Mouse (Mus musculus) midbrain, postnatal 0 days (tissue): ENCODE data around the gene Pitx1. TPM values are rescaled to one million over a fixed set of nuclear protein-coding genes. Genes with fewer than 3 reads are reported as not detected.

Experiments used
- ATAC-seq: fragments of 200-750 bp; cut with Nextera tagmentation; 2 replicates; pipeline ENCODE4 v1.8.0; 2017; ENCODE audit warnings: moderate number of reproducible peaks, mild to moderate bottlenecking, moderate TSS enrichment, moderate library complexity; ENCODE audit not compliant: low FRiP score
- DNase-seq: peaks from one replicate; pipeline ENCODE4 v3.0.0-alpha.2; 2015; ENCODE audit warnings: low spot score
- H3K27ac ChIP-seq: fragments of 300-500 bp; sonication (generic); 2 replicates; pipeline ENCODE4 v1.5.1; 2014; ENCODE audit warnings: low read depth, mild to moderate bottlenecking, low read length, mixed read lengths
- H3K27me3 ChIP-seq: fragments of 300-500 bp; sonication (generic); 2 replicates; pipeline ENCODE4 v1.6.1; 2014; ENCODE audit warnings: low read length, control low read depth, mixed read lengths; ENCODE audit not compliant: insufficient read depth
- H3K36me3 ChIP-seq: fragments of 300-500 bp; sonication (generic); 2 replicates; pipeline ENCODE4 v1.6.1; 2014; ENCODE audit warnings: low read length, control low read depth, mixed read lengths; ENCODE audit not compliant: insufficient read depth
- H3K4me1 ChIP-seq: fragments of 300-500 bp; sonication (generic); 2 replicates; pipeline ENCODE4 v1.6.1; 2014; ENCODE audit warnings: mild to moderate bottlenecking, control low read depth, antibody characterized with exemption, low read length, mixed read lengths; ENCODE audit not compliant: insufficient read depth
- H3K4me2 ChIP-seq: fragments of 300-500 bp; sonication (generic); 2 replicates; pipeline ENCODE4 v1.6.1; 2014; ENCODE audit warnings: low read depth, mild to moderate bottlenecking, low read length, mixed read lengths; ENCODE audit not compliant: poor library complexity, severe bottlenecking
- H3K4me3 ChIP-seq: fragments of 300-500 bp; sonication (generic); 2 replicates; pipeline ENCODE4 v1.5.1; 2014; ENCODE audit warnings: low read depth, mild to moderate bottlenecking, low read length, moderate library complexity
- H3K9ac ChIP-seq: fragments of 300-500 bp; sonication (generic); replicated peaks from 2 replicates; pipeline ENCODE4 v1.6.1; 2014; ENCODE audit warnings: mild to moderate bottlenecking, low read length, moderate library complexity, mixed read lengths; ENCODE audit not compliant: poor library complexity, severe bottlenecking
- H3K9me3 ChIP-seq: fragments of 300-500 bp; sonication (generic); 2 replicates; pipeline ENCODE4 v1.6.1; 2016; ENCODE audit warnings: low read length, control low read depth
- CTCF ChIP-seq: IDR thresholded peaks from 2 replicates; pipeline ENCODE4 v1.5.1; 2016; ENCODE audit warnings: antibody characterized with exemption, mild to moderate bottlenecking
- WGBS: fragments of 180-500 bp; shearing (Covaris S2); extraction: QIAGEN DNeasy Blood & Tissue Kit; methylation state at CpG from one replicate; pipeline ENCODE4 v1.1.7; 2014; 5-methylcytosine and 5-hydroxymethylcytosine counted together
- polyA plus RNA-seq: library from polyadenylated mRNA; unstranded; fragments of >200 nt; fragmentation: Nextera tagmentation; extraction: Ambion mirVana; gene quantifications from 2 replicates; pipeline ENCODE4 v1.2.1, GENCODE M21; 2015
- total RNA-seq: library from RNA; depleted of rRNA; stranded (reverse); fragments of >200 nt; gene quantifications from 2 replicates; pipeline ENCODE4 v1.2.3, GENCODE M21; 2014; rRNA removed

Pitx1 gene
- total RNA-seq (1.9 and 3.3 TPM in 2 replicates), polyA plus RNA-seq (2.2 and 2.7 TPM in 2 replicates)

- DNase-seq (no peak), ATAC-seq (no peak)
- no peak for TF ChIP-seq CTCF
- H3K27me3 ChIP-seq: peaks cover 93% of the 10 kb centered on the region
- no peaks in the 10 kb centered on the region for H3K4me1 ChIP-seq
- H3K4me2 ChIP-seq: no peak within 1 kb of the TSS
- no peak within 1 kb of the TSS for H3K9ac ChIP-seq
- H3K36me3 ChIP-seq: no peaks in the 10 kb centered on the region
- under 1% methylated on average over 22 of the region's 36 CpGs for WGBS
- H3K9me3 ChIP-seq: no peaks in the 10 kb centered on the region
- H3K4me3 ChIP-seq: no peak within 1 kb of the TSS
- no peak within 1 kb of the TSS for H3K27ac ChIP-seq
Measured at GRCm38 (mm10) chr13:55836142-55836625, at the start of gene Pitx1. TSS of gene Pitx1 (minus strand) at chr13:55836192.

DNA sequence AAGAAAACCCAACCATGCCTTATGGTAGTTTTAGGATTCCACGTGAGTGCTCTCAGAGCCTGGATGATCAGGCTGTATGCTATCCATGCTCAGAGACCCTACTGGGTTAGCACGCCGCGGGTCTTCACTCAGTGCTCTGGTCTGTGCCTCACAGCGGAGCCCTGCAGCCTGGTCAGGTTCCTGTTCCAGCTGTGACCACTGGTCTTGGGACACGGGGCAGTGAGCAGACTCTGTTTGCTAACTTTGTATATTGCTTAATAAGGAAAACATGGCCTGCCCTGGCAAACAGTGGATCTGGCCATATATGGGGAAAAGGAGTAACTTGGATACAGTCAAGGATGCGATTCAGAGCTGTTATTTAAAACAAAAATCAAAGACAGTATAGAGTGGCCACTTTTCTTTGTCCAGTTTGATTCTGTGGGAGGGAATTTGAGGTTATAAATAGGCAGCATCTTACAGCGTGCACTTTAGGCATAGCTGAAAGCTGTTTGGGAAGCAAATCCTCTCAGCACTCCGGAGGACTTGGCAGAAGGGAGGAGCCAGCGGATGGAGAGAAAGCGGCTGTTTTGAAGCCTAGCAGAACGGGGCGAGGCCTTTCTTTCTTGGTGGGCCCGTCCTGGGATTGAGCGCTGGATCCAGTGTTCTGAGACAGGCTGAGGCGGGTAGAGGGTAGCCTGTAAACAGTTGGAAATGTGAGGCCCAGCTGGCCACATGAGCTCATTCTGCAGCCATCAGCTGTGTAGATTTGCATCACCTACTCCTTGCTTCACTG is 45.6 kb upstream of the Pitx1 start:
- Histone ChIP-seq H3K36me3 (no peaks in the 10 kb centered on the region), H3K9ac (no peak overlapping the region), H3K27ac (no peak overlapping the region), H3K4me1 (no peaks in the 10 kb centered on the region), H3K4me3 (no peak overlapping the region), H3K27me3 (no peaks in the 10 kb centered on the region), H3K9me3 (no peaks in the 10 kb centered on the region), H3K4me2 (no peak overlapping the region)
- TF ChIP-seq CTCF: no peak
- DNase-seq (no peak), ATAC-seq (no peak)
- WGBS: 50% methylated on average over 16 of the region's 16 CpGs

- H3K27ac ChIP-seq: no peak overlapping the region
- no peaks in the 10 kb centered on the region for H3K4me1 ChIP-seq
- no peaks in the 10 kb centered on the region for H3K9me3 ChIP-seq
- no peak for TF ChIP-seq CTCF
- H3K4me3 ChIP-seq: no peak overlapping the region
- H3K27me3 ChIP-seq: peaks cover 3% of the 10 kb centered on the region; the same call in 1 of the 2 replicates
- DNase-seq (no peak), ATAC-seq (no peak)
- WGBS: 96% methylated on average over 4 of the region's 4 CpGs
- no peak overlapping the region for H3K9ac ChIP-seq
- H3K36me3 ChIP-seq: no peaks in the 10 kb centered on the region
- no peak overlapping the region for H3K4me2 ChIP-seq
Measured at GRCm38 (mm10) chr13:55878353-55878752, 42.4 kb upstream of the Pitx1 start.

DNA sequence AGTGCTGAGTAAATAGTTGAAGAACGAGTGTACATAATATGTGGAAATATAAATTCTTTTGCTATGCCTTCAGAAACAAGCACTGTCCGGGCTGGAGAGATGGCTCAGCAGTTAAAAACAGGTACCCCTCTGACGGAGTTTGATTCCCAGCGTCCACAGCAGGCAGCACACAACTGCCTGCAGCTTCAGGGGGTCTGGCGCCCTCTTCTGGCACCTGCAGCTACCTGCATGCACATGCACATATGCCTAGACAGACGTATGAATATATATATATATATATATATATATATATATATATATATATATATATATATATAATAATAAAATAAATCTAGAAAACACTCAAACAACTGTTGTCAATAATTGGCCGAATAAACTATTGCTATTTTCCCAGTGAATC is 35.4 kb upstream of the Pitx1 start:
- ATAC-seq (no peak), DNase-seq (no peak)
- WGBS: 83% methylated on average over 7 of the region's 7 CpGs
- no peaks in the 10 kb centered on the region for H3K4me1 ChIP-seq
- no peak for TF ChIP-seq CTCF
- no peak overlapping the region for H3K4me3 ChIP-seq
- no peaks in the 10 kb centered on the region for H3K9me3 ChIP-seq
- H3K27me3 ChIP-seq: peaks cover 3% of the 10 kb centered on the region; the same call in 1 of the 2 replicates
- no peak overlapping the region for H3K27ac ChIP-seq
- H3K9ac ChIP-seq: no peak overlapping the region
- H3K36me3 ChIP-seq: no peaks in the 10 kb centered on the region
- no peak overlapping the region for H3K4me2 ChIP-seq

- H3K9ac ChIP-seq: no peak overlapping the region
- H3K27ac ChIP-seq: no peak overlapping the region
- no peaks in the 10 kb centered on the region for H3K4me1 ChIP-seq
- DNase-seq (no peak), ATAC-seq (no peak)
- no peaks in the 10 kb centered on the region for H3K36me3 ChIP-seq
- peaks cover 3% of the 10 kb centered on the region; the same call in 1 of the 2 replicates for H3K27me3 ChIP-seq
- no peaks in the 10 kb centered on the region for H3K9me3 ChIP-seq
- no peak overlapping the region for H3K4me3 ChIP-seq
- 85% methylated on average over 1 of the region's 1 CpGs for WGBS
- H3K4me2 ChIP-seq: no peak overlapping the region
- peak; percentile 61 for TF ChIP-seq CTCF
Measured at GRCm38 (mm10) chr13:55870001-55870400, 34.0 kb upstream of the Pitx1 start.

- no peak overlapping the region for H3K9ac ChIP-seq
- H3K27ac ChIP-seq: no peak overlapping the region
- H3K4me1 ChIP-seq: no peaks in the 10 kb centered on the region
- H3K9me3 ChIP-seq: no peaks in the 10 kb centered on the region
- no peak for DNase-seq
- TF ChIP-seq CTCF: no peak
- H3K4me2 ChIP-seq: no peak overlapping the region
- no peaks in the 10 kb centered on the region for H3K27me3 ChIP-seq
- no peak overlapping the region for H3K4me3 ChIP-seq
- H3K36me3 ChIP-seq: no peaks in the 10 kb centered on the region
- 81% methylated on average over 13 of the region's 13 CpGs for WGBS
- no peak for ATAC-seq
Measured at GRCm38 (mm10) chr13:55867540-55868103, 31.6 kb upstream of the Pitx1 start.
